Mouse (Mus musculus): Measurements from ENCODE around the gene Lysmd2.

DNA sequence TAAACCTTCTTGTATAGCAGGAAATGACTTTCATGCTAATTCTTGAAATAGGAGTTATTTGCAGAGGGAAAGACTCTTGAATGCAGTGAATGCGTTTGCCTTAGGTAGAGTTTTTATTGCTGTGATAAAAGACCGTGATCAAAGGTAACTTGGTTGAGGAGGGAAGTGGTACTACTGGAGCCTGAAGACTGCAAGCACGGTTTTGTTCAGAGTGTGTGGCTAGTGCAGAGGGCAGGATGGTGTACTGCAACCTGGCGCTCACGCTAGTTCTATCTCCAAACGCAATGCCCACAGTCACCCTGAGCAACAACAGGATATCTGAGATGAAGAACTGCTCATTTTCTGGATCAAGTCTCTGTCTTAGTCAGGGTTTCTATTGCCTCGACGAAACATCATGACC, 8.1 kb downstream of the Lysmd2 start:
- TF ChIP-seq POLR2A (IDR thresholded peaks at IDR 0.05; ENCODE audit: low read depth, low read length) (no peak), MEF2A (IDR thresholded peaks at IDR 0.05; ENCODE audit: borderline replicate concordance, low read depth, low read length) (no peak), GABPA (IDR thresholded peaks at IDR 0.05; ENCODE audit: insufficient replicate concordance, low read depth, low read length) (no peak), TCF12 (IDR thresholded peaks at IDR 0.05; ENCODE audit: low read depth, low read length) (no peak), ZNF384 (IDR thresholded peaks at IDR 0.05; ENCODE audit: low read depth, low read length) (no peak), USF2 (conservative IDR thresholded peaks at IDR 0.05; ENCODE audit: low read depth, low read length) (no peak), EP300 (IDR thresholded peaks at IDR 0.05; ENCODE audit: low read length) (no peak), CTCF (conservative IDR thresholded peaks at IDR 0.05 in 1 of 2, IDR thresholded peaks at IDR 0.05 in 1 of 2; ENCODE audit: low read depth in 2 of 2, low read length in 2 of 2) (no peak), E2F4 (IDR thresholded peaks at IDR 0.05; ENCODE audit: insufficient replicate concordance, low read depth, low read length) (no peak), ELF1 (IDR thresholded peaks at IDR 0.05; ENCODE audit: low read depth, low read length) (no peak), MYC (IDR thresholded peaks at IDR 0.05; ENCODE audit: low read depth, low read length) (no peak), NELFE (IDR thresholded peaks at IDR 0.05; ENCODE audit: low read depth, low read length) (no peak), MAX (IDR thresholded peaks at IDR 0.05; ENCODE audit: low read length) (no peak), MAFK (IDR thresholded peaks at IDR 0.05; ENCODE audit: insufficient replicate concordance, low read length) (no peak)

Data from CH12.LX (cell line).